In genomic region chr5:118294086-118294864, GRCm38 (mm10) we compare ENCODE assay signal across 9 mouse cellular contexts. TPM values are rescaled to one million over a fixed set of nuclear protein-coding genes. Genes with fewer than 3 reads are reported as not detected.
DNase-seq lines count a peak whose midpoint lies in the region; ATAC-seq and TF ChIP-seq lines count a peak whose summit lies in the region.
"Had no signal": no experiment of that assay in that cellular context is flagged by ENCODE, and none has a peak within 500 bp of the region (broad histone marks: within the 10 kb centered on the region; RNA-seq: fewer than 3 reads in every experiment).

No protein-coding gene starts in this region.

- TF ChIP-seq CTCF in lung, embryonic 14.5 days (IDR thresholded peaks at IDR 0.05; ENCODE audit: low read depth), result 0 out of 2 replicates have a peak, but pooled peaks have one; percentile 20

- 34% methylated on average over 23 of the region's 23 CpGs for WGBS in hindbrain, embryonic 12.5 days
- WGBS in lung, embryonic 14.5 days, result 12% methylated on average over 23 of the region's 23 CpGs

- peaks cover 33% of the 10 kb centered on the region for H3K4me1 ChIP-seq in hindbrain, embryonic 12.5 days
- H3K4me1 ChIP-seq in lung, embryonic 14.5 days (ENCODE audit: insufficient read depth), result peaks cover 16% of the 10 kb centered on the region; the same call in 1 of the 2 replicates

- H3K27ac ChIP-seq in hindbrain, embryonic 12.5 days, result peak overlapping the region; percentile 79
- peak overlapping the region; percentile 93 for H3K27ac ChIP-seq in lung, embryonic 14.5 days (ENCODE audit: low read depth)

- ATAC-seq in hindbrain, embryonic 12.5 days (ENCODE audit: low FRiP score), result peak; percentile 86
- peak; percentile 92 for ATAC-seq in lung, embryonic 14.5 days (ENCODE audit: insufficient read depth)

- H3K9me3 ChIP-seq in hindbrain, embryonic 12.5 days (replicated peaks), result no peaks in the 10 kb centered on the region
- H3K9me3 ChIP-seq in lung, embryonic 14.5 days (ENCODE audit: low read depth, low read length), result no peaks in the 10 kb centered on the region

- peak overlapping the region; percentile 22 for H3K4me2 ChIP-seq in hindbrain, embryonic 12.5 days (replicated peaks)
- peak overlapping the region; percentile 58 for H3K4me2 ChIP-seq in lung, embryonic 14.5 days

- peak; percentile 99 for DNase-seq in adipocyte (ENCODE audit: low spot score)
- DNase-seq in cerebellum, postnatal 10 days, result peak; percentile 90 to 96
- peak; percentile 85 for DNase-seq in frontal cortex, postnatal 36 days (ENCODE audit: low spot score in 2 of 2)
- peak; percentile 88 to 90 for DNase-seq in layer of hippocampus, postnatal 10 days (ENCODE audit: low spot score in 2 of 2)
- peak; percentile 99 for DNase-seq in lung, embryonic 14.5 days
- peak; percentile 72 for DNase-seq in right cerebral cortex, postnatal 25 days
- DNase-seq in yolk sac, embryonic 10.5 days (ENCODE audit: low spot score), result no peak

- H3K4me3 ChIP-seq in hindbrain, embryonic 12.5 days, result no peak overlapping the region
- peak overlapping the region; percentile 19 for H3K4me3 ChIP-seq in lung, embryonic 14.5 days (ENCODE audit: low read depth, low read length)
- H3K4me3 ChIP-seq: erythroblast, embryonic 14.5 days had no signal

- 0 out of 2 replicates have a peak overlapping the region, but pooled peaks have one; percentile 27 for H3K9ac ChIP-seq in hindbrain, embryonic 12.5 days
- no peak overlapping the region for H3K9ac ChIP-seq in lung, embryonic 14.5 days

- no peaks in the 10 kb centered on the region for H3K27me3 ChIP-seq in hindbrain, embryonic 12.5 days
- H3K27me3 ChIP-seq in lung, embryonic 14.5 days (ENCODE audit: insufficient read depth, low read length), result no peaks in the 10 kb centered on the region

- H3K36me3 ChIP-seq in hindbrain, embryonic 12.5 days, result no peaks in the 10 kb centered on the region
- H3K36me3 ChIP-seq in lung, embryonic 14.5 days (ENCODE audit: insufficient read depth), result no peaks in the 10 kb centered on the region

RNA-seq across cellular contexts. Expression of gene 2410131K14Rik, which starts 49.2 kb away (rescaled TPM):
- polyA plus RNA-seq in hindbrain, embryonic 12.5 days (2016; fragmentation: Nextera tagmentation; extraction: Ambion mirVana), result 12.9 and 13.4 TPM in 2 replicates
- total RNA-seq in layer of hippocampus, postnatal 10 days (2021), result 10 to 100 TPM; 18.4 to 19.5 TPM
- polyA plus RNA-seq in lung, embryonic 14.5 days (2014; fragmentation: Nextera tagmentation; extraction: Ambion mirVana), result 9.7 and 9.9 TPM in 2 replicates
- polyA plus RNA-seq: erythroblast, embryonic 14.5 days had no signal

RNA-seq across cellular contexts. Expression of gene Rnft2, which starts 49.4 kb away (rescaled TPM):
- polyA plus RNA-seq in hindbrain, embryonic 12.5 days (2016; fragmentation: Nextera tagmentation; extraction: Ambion mirVana), result 9.4 and 11.0 TPM in 2 replicates
- 10 to 100 TPM; 85.9 to 91.1 TPM for total RNA-seq in layer of hippocampus, postnatal 10 days (2021)
- 3.0 and 3.4 TPM in 2 replicates for polyA plus RNA-seq in lung, embryonic 14.5 days (2014; fragmentation: Nextera tagmentation; extraction: Ambion mirVana)
- polyA plus RNA-seq: erythroblast, embryonic 14.5 days had no signal
